Mouse (Mus musculus) adrenal gland, adult 8-10 months (tissue): ENCODE measurements around the gene Gys1. TPM values are rescaled to one million over a fixed set of nuclear protein-coding genes. Genes with fewer than 3 reads are reported as not detected.

Experiments used
- DNase-seq: peaks from one replicate; pipeline ENCODE4 v3.0.0; 2022
- total RNA-seq, 4 experiments: library from RNA; stranded (reverse); gene quantifications; 2 replicates each; pipeline ENCODE4 v1.2.4; 2022

Gys1 gene
- total RNA-seq, 4 experiments from 2014 or later: 28.5 to 33.9 (median 29.8) TPM

DNA sequence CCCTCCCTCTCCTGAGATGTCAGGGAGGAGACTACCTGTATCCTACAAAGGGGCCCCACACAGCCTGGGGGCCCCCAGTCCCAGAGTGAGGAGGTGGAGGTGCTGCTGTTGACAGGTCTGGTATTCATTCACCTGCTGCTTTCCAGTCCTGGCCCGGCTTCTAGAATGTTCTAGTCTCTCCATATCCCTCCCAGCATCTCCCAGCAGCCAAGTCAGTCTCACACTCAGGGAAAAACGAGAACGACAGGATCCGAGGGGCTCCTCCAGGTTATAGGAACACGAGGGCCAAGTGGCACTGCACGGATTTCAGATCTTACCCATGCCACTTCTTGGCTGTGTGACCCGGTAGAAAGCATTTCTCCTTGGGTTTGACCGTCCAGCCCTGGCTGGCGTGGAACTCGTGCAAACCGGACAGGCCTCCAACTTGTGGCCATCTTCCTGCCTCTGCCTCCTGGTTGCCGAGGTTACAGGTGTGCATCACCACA lies 19.9 kb upstream of the Gys1 start:
- DNase-seq: no peak

DNA sequence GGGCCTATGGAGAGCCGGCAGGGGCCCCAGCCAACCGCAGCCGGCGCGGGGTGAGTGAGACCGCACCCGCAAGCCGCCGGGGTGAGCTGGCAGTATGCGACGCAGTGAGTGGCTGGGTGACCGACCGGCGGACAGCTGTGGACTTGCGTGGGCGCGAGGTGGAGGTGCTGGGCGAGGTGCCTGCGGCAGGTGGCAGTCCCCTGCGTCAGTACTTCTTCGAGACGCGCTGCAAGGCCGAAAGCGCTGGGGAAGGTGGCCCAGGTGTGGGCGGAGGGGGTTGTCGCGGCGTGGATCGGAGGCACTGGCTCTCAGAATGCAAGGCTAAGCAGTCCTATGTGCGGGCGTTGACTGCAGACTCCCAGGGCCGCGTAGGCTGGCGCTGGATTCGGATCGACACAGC lies 19.0 kb upstream of the Gys1 start:
- no peak for DNase-seq

DNA sequence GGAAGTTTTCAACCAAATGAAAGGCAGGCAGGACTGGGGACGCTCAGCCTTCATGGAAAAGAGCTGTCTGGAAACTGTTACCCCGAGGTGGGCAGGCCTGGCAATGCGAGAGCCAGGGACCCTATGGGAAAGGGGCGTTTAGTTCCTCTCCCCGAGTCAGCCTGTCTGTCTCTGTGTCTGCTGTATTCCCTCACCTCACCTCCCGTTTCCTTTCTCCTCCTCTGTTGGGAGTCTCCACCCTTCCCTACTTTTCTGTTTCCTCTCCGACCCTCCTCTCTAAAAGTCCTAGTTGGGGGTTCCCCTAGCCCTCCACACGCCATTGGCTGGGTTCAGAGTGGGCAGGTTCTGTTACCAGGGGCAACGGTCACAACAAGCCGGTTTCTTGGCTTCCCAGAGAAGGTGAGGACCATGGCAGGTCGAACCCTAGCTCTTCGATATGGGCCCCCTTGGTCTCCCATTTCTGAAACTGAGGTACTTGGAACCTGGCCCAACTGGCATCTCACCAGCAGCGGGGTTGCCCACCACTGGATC lies 16.6 kb upstream of the Gys1 start:
- DNase-seq: no peak

DNA sequence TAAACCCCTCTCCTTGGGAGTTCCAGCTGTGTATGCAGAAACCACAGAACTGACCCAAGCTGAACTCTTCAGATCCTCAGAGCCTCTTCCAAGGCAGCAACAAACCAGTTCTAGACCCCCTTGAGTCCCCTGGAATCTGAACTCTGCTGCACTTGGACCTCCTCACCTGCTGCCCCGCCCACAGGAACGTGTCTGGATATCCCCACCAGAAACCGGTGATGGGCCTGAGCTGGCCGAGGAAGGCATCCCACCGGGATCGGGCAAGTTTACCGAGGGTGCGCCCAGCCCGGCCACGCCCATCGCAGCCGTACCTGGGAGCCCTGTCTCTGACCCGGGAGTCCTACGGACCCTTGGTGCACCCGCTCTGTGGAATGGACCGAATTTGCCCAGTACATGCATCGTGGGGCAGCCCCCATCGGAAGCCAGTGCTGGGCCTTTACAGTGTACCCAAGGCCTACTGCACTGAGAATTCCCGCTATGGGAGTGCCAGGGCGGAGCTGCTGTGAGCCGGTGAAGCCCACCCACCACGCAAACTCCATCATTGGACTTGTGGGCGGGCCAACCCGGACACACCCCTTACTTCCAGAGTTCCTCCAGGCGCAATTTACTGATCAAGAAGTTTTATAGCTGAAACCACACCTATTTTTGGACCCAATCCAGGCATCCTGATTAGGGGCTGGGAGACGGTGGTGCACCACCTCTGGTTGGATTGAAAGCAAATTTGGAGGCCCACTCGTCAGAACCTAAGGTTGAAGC lies 14.6 kb upstream of the Gys1 start:
- DNase-seq: no peak

DNA sequence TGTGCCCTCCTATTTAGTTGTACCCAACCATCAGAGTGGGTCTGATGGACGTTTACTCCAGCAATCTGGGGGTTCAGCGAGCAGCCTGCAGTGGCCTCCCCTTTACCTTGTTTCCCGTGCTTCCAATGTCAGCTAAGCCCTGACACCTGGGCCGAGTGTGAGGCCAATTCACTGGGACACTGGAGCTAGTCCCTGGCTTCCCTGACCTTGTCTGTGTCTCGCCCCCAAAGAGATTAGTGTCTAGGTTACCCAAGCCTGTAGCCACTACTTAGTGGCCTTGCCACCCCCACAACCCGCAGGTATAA lies 14.1 kb upstream of the Gys1 start, which contains the start of gene Lhb:
Gene Lhb, plus strand, starts transcription at position 206 of the 305 bp plus-strand sequence.
- no peak for DNase-seq

DNA sequence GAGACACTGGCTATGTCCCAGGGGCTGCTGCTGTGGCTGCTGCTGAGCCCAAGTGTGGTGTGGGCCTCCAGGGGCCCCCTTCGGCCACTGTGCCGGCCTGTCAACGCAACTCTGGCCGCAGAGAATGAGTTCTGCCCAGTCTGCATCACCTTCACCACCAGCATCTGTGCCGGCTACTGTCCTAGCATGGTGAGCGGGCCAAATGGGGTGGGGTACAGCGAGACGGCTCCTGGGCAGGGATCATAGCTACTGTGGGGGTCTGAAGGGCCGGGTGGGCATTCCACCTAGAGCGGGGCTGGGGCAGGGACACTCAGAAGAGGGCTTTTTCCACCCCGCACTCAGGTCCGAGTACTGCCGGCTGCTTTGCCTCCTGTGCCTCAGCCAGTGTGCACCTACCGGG lies 13.4 kb upstream of the Gys1 start:
- no peak for DNase-seq

DNA sequence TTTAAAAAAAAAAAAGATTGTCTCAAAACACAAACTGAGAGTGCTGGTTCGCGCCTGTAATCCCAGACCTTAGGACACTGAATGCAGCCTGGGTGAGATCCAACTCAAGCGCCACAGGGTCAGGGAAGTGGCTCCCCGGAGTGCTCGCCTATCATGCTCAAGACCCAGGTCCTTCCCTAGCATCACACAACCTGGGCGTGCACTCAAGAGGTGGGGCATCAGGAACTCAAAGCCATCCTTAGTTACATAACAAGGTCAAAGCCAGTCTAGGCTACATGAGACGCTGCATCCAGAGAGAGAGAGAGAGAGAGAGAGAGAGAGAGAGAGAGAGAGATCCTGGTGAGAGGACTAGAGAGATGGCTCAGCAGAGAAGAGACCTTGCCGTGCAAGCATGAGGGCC lies 8.1 kb upstream of the Gys1 start:
- no peak for DNase-seq

DNA sequence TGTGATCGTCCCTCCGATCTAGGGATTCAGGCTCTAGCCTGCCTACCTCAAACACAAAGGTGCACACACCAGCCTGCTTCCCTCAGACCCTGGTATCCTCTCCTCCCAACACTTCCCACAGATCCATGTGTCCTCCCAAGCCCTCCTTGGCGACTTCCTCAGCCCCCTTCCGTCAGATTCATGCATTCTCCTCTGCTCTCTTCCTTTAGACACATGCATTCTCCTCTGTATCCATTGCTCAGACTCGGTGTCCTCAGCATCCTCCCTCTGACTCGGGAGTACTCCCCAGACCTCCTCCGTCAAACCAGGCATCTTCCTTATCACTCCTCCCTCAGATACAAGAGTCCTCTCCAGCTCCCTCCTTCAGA lies 825 bp upstream of the Gys1 start:
- DNase-seq: no peak

DNA sequence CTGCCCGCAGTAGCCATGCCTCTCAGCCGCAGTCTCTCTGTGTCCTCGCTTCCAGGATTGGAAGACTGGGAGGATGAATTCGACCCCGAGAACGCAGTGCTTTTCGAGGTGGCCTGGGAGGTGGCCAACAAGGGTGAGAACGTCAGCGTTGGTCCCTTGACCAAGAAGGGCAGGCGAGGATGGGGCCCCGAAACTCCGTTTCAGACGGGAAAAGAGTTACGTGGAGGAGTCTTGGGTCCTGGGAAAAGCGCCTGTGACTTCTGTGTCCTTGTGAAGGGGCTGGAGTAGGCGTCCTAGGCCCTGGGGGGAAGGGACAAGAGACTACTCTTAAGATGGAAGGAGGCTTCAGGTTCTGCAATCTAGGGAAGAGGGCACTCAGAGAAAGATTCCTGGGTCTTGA lies 394 bp downstream of the Gys1 start:
- DNase-seq: no peak

DNA sequence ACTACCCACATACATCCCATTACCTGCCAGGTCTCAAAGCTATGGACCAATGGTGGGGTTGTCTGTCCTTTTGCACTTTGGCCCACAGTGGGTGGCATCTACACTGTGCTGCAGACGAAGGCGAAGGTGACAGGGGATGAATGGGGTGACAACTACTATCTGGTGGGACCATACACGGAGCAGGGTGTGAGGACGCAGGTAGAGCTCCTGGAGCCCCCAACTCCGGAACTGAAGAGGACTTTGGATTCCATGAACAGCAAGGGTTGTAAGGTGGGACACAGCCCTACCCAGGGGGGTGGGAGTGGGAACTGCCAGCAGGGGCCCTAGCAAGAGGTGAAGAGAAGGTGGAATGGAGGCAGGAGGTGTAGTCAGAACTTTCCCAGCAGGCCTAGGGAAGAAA lies 1.8 kb downstream of the Gys1 start:
- no peak for DNase-seq

DNA sequence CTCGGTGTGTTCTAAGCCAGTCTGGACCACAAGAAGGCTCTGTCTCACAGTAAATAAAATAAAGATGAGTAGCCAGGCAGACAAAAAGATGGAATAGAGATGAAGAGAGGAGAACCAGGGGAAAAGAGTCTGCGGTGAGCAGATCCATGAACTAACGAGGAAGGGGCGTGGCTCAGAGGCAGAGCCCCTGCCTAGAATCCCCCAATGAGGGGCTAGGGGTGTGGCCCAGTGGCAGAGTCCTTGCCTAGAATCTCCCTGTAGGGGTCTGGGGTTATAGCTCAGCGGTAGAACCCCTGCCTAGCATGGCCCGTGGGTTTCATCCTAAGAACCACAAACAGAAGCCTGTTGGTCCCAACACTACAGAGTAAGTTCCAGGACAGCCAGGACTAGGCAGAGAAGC lies 2.4 kb downstream of the Gys1 start:
- DNase-seq: no peak

DNA sequence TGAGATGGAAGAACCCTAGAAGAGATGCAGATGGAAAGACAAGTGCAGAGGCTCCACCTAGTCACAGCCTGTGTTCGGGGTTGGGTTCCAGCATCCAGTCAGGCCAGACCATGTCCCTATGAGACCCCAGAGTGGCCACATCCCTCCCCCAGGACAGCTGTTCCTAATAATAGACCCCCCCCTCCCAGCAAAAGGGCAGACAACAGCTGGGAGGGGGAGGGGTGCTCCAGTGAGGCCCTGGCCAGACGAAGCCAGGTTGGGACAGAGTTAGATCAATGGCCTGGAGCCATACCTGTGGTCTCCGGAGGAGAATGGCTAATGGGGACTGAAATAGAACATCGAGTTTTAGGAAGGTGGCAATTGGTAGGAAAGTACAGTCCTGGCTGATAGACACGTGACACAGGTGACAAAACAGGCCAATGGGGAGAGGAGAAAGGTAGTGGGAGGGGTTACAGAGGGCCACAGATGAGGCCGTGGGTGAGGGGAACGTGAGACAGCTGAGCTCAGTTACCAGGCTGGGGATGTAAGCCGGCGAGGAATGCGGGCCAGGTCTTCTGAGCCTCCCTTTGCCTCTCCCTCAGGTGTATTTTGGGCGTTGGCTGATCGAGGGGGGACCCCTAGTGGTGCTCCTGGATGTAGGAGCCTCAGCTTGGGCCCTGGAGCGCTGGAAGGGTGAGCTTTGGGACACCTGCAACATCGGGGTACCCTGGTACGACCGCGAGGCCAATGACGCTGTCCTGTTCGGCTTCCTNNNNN lies 3.1 kb downstream of the Gys1 start, which contains the start of gene Ruvbl2:
Gene Ruvbl2, minus strand, starts transcription at position 576 of the 756 bp plus-strand sequence.
- DNase-seq: no peak

DNA sequence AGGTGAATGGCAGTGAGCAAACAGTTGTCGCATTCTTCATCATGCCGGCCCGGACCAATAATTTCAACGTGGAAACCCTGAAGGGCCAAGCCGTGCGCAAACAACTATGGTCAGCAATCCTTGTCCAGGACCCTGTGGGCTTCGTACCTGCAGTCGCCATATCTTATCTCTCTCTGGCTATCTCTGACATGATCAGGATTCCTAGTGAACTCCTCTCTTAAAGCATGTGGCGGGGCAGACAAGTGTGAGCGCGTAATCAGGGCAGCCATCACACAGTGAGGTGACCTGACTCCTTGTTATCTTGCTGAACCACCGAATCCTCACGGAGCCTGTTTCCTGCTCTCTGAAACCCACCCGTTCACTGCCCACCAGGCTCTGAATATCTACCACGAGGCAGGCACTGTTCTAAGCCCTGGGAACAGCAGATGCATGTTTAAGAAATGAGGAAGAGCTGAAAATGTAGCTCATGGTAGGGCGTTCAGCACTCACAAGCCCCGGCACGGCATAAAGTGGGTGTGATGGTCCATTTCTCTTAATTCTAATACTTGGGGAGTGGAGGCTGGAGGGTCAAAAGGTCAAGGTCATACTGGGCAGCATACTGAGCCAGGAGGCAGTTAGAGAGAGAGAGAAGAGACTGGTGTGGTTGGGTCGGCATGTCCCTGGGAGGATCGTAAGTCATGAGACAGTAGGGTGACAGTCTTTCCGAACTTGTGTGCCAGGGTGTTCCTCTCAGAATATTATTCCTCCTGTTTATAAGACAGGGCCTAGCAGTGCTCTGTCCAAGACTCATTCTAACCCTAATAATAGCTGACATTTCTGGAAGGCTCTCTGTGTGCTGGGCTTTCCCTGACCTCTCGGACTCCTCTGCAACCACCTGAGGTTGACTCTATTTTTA lies 9.1 kb downstream of the Gys1 start:
- no peak for DNase-seq

DNA sequence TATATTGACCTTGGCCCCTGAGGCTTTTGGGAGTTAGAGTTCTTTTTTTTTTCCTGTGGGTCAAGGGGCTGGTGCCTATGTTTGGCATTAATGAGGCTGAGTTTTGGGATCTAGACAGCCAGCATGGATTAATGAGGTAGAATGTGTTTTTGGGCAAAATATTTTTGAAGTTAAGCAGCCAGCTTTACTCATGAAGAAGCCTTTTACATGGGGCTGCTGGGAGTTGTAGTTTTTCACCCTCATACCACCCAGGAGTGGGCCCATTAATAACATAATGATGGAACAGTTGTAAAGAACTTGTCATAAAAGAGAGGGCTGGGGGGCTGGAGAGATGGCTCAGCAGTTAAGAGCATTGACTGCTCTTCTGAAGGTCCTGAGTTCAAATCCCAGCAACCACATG lies 11.9 kb downstream of the Gys1 start:
- no peak for DNase-seq

DNA sequence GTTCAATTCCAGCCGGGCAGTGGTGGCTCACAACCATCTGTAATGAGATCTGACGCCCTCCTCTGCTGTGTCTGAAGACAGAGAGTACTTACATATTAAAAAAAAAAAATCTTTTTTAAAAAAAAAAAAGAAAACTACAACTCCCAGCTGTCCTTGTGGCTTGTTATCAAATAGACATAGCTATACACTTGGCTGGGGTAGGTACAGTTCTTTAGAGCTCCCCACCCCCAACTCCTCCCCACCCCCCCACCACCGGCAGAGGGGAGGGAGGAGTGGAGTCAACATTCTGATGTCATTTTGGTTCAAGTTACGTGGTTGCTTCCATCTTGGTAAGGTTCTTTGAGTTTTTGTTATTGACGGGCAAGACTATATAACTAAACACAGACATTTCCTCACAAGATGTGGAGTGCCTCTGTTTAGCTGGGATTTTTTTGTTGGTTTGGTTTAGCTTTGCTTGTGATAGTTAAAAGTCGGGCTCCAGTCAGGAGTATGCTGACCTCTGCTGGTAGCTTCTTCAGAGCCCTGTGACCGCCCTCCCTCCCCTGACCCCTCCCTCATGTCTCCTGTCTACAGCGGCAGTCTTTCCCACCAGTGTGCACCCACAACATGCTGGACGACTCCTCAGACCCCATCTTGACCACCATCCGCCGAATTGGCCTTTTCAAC lies 12.8 kb downstream of the Gys1 start:
- no peak for DNase-seq

DNA sequence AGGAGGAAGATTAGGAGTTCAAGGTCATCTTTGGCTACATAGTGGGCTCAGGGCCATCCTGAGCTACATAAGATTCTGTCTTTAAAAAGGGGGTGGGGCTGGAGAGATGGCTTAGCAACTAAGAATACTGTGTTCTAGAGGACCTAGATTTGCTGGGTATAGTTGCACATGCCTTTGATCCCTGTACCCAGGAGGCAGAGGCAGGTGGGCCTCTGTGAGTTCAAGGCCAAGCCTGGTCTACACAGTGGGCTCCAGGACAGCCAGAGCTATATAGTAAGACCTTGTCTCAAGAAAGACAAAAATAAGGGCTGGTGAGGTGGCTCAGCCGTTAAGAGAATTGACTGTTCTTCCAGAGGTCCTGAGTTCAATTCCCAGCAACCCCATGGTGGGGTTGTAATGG lies 15.3 kb downstream of the Gys1 start:
- no peak for DNase-seq

DNA sequence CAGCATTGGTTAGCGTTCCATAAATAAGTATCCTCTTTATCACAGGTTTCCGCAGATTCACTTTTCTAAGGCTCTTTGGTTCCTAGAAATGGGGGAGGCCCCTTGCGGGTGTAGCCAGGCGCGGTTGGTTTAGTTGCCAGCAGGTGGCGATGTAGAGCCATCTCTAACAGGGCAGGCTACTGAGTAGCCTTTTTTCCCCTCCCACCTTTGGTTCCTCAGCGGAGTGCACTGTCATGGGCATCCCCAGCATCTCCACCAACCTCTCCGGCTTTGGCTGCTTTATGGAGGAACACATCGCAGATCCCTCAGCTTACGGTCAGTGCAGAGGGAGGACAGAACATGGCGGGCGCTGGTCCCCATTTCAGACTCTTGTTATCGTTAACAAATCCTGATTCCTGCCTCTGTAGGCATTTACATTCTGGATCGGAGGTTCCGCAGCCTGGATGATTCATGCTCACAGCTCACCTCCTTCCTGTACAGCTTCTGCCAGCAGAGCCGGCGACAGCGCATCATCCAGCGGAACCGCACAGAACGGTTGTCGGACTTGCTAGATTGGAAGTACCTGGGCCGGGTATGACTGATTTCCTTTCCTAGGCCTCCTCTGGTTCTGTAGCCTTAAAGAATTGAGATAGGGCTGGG lies 16.8 kb downstream of the Gys1 start:
- DNase-seq: no peak

DNA sequence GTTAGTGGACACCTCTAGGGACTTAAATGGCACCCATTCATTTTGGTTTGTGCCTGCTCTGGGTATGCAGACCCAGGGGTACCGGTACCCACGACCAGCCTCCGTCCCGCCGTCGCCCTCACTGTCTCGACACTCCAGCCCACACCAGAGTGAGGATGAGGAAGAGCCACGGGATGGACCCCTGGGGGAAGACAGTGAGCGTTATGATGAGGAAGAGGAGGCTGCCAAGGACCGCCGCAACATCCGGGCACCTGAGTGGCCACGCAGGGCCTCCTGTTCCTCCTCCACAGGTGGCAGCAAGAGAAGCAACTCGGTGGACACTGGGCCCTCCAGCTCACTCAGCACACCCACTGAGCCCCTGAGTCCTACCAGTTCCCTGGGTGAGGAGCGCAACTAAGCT lies 20.3 kb downstream of the Gys1 start:
- no peak for DNase-seq

DNA sequence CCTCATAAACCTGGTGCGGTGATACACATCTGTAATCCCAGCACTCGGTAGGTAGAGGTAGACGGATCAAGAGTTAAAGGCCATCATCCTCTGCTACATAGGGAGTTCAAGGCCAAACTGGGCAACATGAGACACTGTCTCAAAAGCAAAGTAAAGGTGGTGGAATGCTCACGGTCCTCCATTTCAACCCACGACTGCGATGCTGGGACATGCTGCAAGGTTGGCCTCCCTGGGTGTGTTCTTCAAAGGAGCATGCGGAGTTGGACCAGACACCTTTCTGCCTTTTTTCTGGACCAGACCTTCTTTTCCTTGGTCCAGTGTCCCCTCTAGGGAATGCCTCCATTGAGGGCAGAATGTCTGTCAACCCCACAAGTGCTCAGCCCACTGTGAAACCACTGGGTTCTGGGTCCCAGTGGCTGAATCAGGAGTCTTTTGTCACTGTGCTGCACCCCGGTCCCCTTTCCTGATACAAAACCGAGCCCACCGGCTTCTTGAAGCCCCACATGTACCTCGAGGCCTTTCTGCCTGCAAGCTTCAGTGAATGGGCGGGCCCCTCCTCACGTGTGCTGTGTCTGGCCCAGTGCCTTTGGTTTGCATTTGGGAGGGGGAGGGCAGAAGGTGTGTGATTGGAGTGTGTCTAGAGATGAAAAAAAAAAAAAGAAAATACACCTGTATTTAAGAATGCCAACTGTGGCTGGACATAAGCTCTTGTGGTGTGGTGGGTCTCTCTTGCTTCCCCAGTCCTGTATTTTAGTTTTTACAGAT lies 21.5 kb downstream of the Gys1 start:
- no peak for DNase-seq

DNA sequence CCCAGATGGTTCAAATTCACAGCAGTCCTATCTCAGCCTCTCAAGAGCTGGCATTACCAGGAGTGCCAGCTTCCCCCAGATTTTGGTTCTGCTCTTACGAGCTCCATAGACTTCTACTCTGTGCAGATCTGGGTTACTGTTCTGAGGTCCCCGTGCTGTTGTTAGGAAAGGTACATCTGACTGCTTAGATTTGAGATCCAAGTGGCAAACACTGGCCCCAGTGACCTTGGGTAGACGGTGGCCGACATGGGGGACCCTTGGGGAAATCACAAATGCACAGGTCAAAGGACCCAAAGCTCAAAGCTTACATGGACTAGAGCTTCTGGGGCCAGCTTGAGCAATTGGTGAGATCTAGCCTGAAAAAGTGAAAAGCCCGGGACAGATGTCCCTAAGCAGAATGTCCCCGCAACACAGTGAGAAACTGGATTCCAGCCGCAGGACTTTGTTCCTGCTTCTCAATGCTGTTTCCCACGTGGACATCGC lies 22.1 kb downstream of the Gys1 start:
- no peak for DNase-seq
